Mouse (Mus musculus) heart, postnatal 0 days (tissue): ENCODE measurements around the gene Creg2. TPM values are rescaled to one million over a fixed set of nuclear protein-coding genes. Genes with fewer than 3 reads are reported as not detected.
A peak's percentile ranks its signal among the peaks of the same experiment; 100 is the strongest.

Source experiments
- ATAC-seq: fragments of 200-750 bp; cut with Nextera tagmentation; 2 replicates; pipeline ENCODE4 v1.8.0; 2017; ENCODE audit warnings: low read depth, moderate number of reproducible peaks, moderate library complexity; ENCODE audit not compliant: insufficient read depth
- DNase-seq: peaks from one replicate; pipeline ENCODE4 v3.0.0-alpha.2; 2016; ENCODE audit warnings: low spot score
- H3K27ac ChIP-seq: fragments of 300-500 bp; sonication (generic); 2 replicates; pipeline ENCODE4 v1.5.1; 2014; ENCODE audit warnings: low read depth, mild to moderate bottlenecking
- H3K27me3 ChIP-seq: fragments of 300-500 bp; sonication (generic); 2 replicates; pipeline ENCODE4 v1.6.1; 2014; ENCODE audit warnings: low read length, mixed read lengths; ENCODE audit not compliant: control insufficient read depth, insufficient read depth
- H3K36me3 ChIP-seq: fragments of 300-500 bp; sonication (generic); replicated peaks from 2 replicates; pipeline ENCODE4 v1.6.1; 2014; ENCODE audit warnings: low read length, mixed read lengths; ENCODE audit not compliant: control insufficient read depth, insufficient read depth
- H3K4me1 ChIP-seq: fragments of 300-500 bp; sonication (generic); 2 replicates; pipeline ENCODE4 v1.6.1; 2014; ENCODE audit warnings: antibody characterized with exemption; ENCODE audit not compliant: control insufficient read depth, insufficient read depth
- H3K4me2 ChIP-seq: fragments of 300-500 bp; sonication (generic); 2 replicates; pipeline ENCODE4 v1.6.1; 2014; ENCODE audit warnings: low read depth, mild to moderate bottlenecking, low read length, moderate library complexity
- H3K4me3 ChIP-seq: fragments of 300-500 bp; sonication (generic); 2 replicates; pipeline ENCODE4 v1.5.1; 2014; ENCODE audit warnings: low read depth, low read length
- H3K9ac ChIP-seq: fragments of 300-500 bp; sonication (generic); replicated peaks from 2 replicates; pipeline ENCODE4 v1.6.1; 2014; ENCODE audit warnings: low read depth, low read length, mixed read lengths
- H3K9me3 ChIP-seq: fragments of 300-500 bp; sonication (generic); replicated peaks from 2 replicates; pipeline ENCODE4 v1.6.1; 2016; ENCODE audit warnings: low read length; ENCODE audit not compliant: control insufficient read depth
- CTCF ChIP-seq: IDR thresholded peaks from 2 replicates; pipeline ENCODE4 v1.5.1; 2016; ENCODE audit warnings: antibody characterized with exemption, control low read depth, low read depth
- EP300 ChIP-seq: IDR thresholded peaks from 2 replicates; pipeline ENCODE4 v1.6.1; 2016; ENCODE audit warnings: antibody characterized with exemption, low read depth
- WGBS: fragments of 180-500 bp; shearing (Covaris S2); extraction: QIAGEN DNeasy Blood & Tissue Kit; methylation state at CpG from one replicate; pipeline ENCODE4 v1.1.7; 2014; 5-methylcytosine and 5-hydroxymethylcytosine counted together
- polyA plus RNA-seq: library from polyadenylated mRNA; unstranded; fragments of >200 nt; fragmentation: Nextera tagmentation; extraction: Ambion mirVana; gene quantifications from 2 replicates; pipeline ENCODE4 v1.2.1, GENCODE M21; 2015
- total RNA-seq: library from RNA; depleted of rRNA; stranded (reverse); fragments of >200 nt; gene quantifications from 2 replicates; pipeline ENCODE4 v1.2.3, GENCODE M21; 2014; ENCODE audit warnings: low replicate concordance

Gene Creg2
- total and polyA plus RNA-seq, 2 experiments from 2014 or later, result 0.03 TPM; not detected in 1

GRCm38 (mm10) chr1:39650435-39651240 lies 636 bp downstream of the Creg2 start:
- Histone ChIP-seq H3K27me3 (peaks cover 40% of the 10 kb centered on the region), H3K4me1 (peaks cover 9% of the 10 kb centered on the region; the same call in 1 of the 2 replicates), H3K4me2 (peak overlapping the region; percentile 73), H3K36me3 (no peaks in the 10 kb centered on the region), H3K4me3 (peak overlapping the region; percentile 43), H3K9ac (no peak overlapping the region), H3K27ac (no peak overlapping the region), H3K9me3 (no peaks in the 10 kb centered on the region)
- DNase-seq, result peak; percentile 52
- ATAC-seq, result peak; percentile 77
- TF ChIP-seq CTCF, result peak; percentile 67
- TF ChIP-seq EP300, result no peak
- whole genome bisulfite sequencing, result 1% methylated on average over 72 of the region's 73 CpGs

- H3K4me2 ChIP-seq, result peak overlapping the region; percentile 73
- WGBS, result 18% methylated on average over 17 of the region's 17 CpGs
- H3K4me1 ChIP-seq, result peaks cover 9% of the 10 kb centered on the region; the same call in 1 of the 2 replicates
- no peak overlapping the region for H3K9ac ChIP-seq
- peaks cover 40% of the 10 kb centered on the region for H3K27me3 ChIP-seq
- H3K4me3 ChIP-seq, result peak overlapping the region; percentile 43
- DNase-seq (no peak), ATAC-seq (no peak)
- no peaks in the 10 kb centered on the region for H3K36me3 ChIP-seq
- H3K27ac ChIP-seq, result no peak overlapping the region
- no peak; the same call in 1 of the 2 replicates for TF ChIP-seq CTCF
- no peak for TF ChIP-seq EP300
- H3K9me3 ChIP-seq, result no peaks in the 10 kb centered on the region
Measured at GRCm38 (mm10) chr1:39649691-39650434, 1.4 kb downstream of the Creg2 start.

DNA sequence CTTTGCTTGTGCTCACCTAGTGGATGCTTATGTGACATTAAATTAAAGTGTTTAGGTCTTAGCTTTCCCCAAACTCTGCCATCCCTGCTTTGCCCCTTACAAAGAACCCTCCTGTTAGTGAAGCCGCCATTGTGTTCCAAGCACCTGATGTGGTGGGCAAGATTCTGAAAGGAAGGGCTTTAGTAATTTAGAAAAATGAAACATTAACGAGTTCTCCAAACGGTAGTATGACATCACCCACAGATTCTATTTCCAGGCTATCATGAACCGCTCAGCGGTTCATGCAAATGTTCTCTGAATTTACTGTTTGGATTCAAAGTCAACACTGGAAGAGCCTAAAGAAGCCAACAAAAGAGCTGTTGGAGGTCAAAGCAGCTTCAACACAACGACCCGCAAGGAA lies 2.7 kb downstream of the Creg2 start:
- H3K27me3 ChIP-seq, result peaks cover 40% of the 10 kb centered on the region
- no peak for TF ChIP-seq CTCF
- TF ChIP-seq EP300, result no peak
- H3K27ac ChIP-seq, result no peak overlapping the region
- no peaks in the 10 kb centered on the region for H3K9me3 ChIP-seq
- DNase-seq (no peak), ATAC-seq (no peak)
- H3K36me3 ChIP-seq, result no peaks in the 10 kb centered on the region
- H3K4me3 ChIP-seq, result no peak overlapping the region
- H3K9ac ChIP-seq, result no peak overlapping the region
- H3K4me1 ChIP-seq, result peaks cover 9% of the 10 kb centered on the region; the same call in 1 of the 2 replicates
- H3K4me2 ChIP-seq, result no peak overlapping the region
- WGBS, result 84% methylated on average over 7 of the region's 7 CpGs

- Histone ChIP-seq H3K9me3 (0 out of 2 replicates have a peak, but pooled peaks cover 4% of the 10 kb centered on the region), H3K9ac (no peak overlapping the region), H3K4me2 (no peak overlapping the region), H3K27me3 (peaks cover 29% of the 10 kb centered on the region), H3K4me1 (peaks cover 8% of the 10 kb centered on the region; the same call in 1 of the 2 replicates), H3K4me3 (no peak overlapping the region), H3K27ac (no peak overlapping the region), H3K36me3 (no peaks in the 10 kb centered on the region)
- ATAC-seq, result no peak
- peak; percentile 10 for DNase-seq
- 52% methylated on average over 8 of the region's 8 CpGs for WGBS
- TF ChIP-seq CTCF (no peak), EP300 (no peak)
Measured at GRCm38 (mm10) chr1:39645905-39646759, 5.1 kb downstream of the Creg2 start.

DNA sequence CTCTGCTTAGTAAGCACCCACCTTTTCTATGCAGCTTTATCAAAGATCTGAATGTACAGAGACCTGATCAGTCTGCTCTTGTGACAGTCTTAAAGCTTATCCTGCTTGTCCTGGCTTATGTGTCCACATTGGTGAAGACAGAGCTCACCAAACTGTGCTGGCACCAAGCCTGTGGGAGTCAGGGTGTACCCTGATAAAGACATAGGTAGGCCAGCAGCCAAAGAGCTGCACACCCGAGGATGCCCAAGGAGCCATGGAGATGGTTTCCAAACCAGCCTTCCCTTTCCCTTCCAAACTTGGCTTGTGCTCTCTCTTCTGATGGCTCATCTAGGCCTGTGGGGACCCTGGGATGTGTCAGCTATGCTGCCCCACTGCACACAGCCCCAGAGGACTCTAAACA lies 6.9 kb downstream of the Creg2 start:
- no peak for ATAC-seq
- H3K4me1 ChIP-seq, result no peaks in the 10 kb centered on the region
- DNase-seq, result no peak
- no peak overlapping the region for H3K4me3 ChIP-seq
- 0 out of 2 replicates have a peak, but pooled peaks cover 4% of the 10 kb centered on the region for H3K9me3 ChIP-seq
- H3K4me2 ChIP-seq, result no peak overlapping the region
- H3K27me3 ChIP-seq, result peaks cover 14% of the 10 kb centered on the region
- TF ChIP-seq EP300 (no peak), CTCF (no peak)
- no peak overlapping the region for H3K27ac ChIP-seq
- WGBS, result 33% methylated on average over 1 of the region's 1 CpGs
- H3K36me3 ChIP-seq, result no peaks in the 10 kb centered on the region
- no peak overlapping the region for H3K9ac ChIP-seq
